Mouse (Mus musculus) testis, postnatal 14 days (tissue): ENCODE measurements around the gene Cd300e.

Experiments
- DNase-seq: peaks from one replicate; pipeline ENCODE4 v3.0.0; 2021; ENCODE audit warnings: low spot score

The Cd300e gene

DNA sequence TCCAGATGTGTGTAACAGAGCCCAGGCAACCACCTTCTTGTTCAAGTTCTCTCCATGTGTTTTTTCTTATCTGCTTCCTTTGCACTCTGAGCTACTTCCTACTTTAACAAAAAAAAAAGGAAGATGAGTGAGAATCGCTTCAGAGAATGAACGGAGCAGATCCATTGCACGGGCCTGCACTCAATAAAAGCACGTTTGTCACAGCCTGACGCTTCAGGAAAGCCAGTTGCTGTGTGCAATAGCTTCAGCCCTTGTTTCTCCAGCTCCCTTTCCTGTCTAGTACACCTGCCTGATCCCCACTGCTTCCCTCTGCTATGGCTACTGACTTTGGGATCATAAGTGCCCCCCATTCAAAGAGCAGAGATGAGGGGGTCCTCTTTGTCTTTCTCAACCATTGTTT, at the start of gene Cd300e:
Gene Cd300e (minus strand): TSS at position 101 of the 400 bp plus-strand sequence.
- no peak for DNase-seq

GRCm38 (mm10) chr11:115110271-115110670, 48.3 kb upstream of the Cd300e start:
- DNase-seq = no peak

GRCm38 (mm10) chr11:115108176-115108575, 46.2 kb upstream of the Cd300e start:
- no peak for DNase-seq

DNA sequence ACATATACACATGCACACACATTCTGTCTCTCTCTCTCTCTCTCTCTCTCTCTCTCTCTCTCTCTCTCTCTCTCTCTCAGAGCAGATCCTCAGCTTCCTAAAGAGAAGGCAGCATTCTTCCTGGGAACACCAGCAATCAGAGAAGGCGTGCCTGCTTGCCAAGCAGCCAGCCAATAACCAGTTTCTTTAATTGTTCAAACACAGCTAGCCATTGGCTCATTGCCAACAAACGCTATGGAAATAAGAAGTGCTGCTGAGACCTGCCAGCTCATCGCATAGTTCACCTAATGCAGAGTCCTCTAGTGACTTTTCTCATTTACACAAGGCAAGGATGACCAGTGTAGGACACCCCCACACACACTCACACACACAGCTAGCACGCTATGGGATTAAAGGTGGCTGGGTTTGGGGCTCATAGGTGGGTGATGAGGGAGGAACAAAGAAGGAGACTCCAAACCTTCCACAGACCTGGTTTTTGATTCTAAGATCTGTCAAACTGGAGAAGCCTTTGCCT, 45.5 kb upstream of the Cd300e start:
- no peak for DNase-seq

DNA sequence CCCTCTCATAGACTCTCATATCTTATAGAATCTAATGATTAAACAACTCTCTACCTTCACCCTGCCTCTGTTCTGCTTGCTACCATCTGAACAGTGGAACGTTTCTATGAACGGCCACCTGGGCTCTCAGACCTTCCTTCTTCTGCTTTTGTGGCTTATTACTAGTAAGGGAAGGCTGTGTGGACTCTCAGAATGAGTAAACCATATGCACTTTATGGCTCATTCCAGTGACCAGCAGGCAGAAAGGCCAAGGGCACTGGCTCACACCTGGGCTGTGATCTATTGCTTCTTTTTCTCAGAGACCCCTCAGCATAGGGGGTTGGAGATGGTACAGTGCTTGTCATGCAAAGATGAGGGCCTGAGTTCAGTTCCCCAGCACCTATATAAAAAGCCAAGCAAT, 44.7 kb upstream of the Cd300e start:
- DNase-seq = no peak

DNA sequence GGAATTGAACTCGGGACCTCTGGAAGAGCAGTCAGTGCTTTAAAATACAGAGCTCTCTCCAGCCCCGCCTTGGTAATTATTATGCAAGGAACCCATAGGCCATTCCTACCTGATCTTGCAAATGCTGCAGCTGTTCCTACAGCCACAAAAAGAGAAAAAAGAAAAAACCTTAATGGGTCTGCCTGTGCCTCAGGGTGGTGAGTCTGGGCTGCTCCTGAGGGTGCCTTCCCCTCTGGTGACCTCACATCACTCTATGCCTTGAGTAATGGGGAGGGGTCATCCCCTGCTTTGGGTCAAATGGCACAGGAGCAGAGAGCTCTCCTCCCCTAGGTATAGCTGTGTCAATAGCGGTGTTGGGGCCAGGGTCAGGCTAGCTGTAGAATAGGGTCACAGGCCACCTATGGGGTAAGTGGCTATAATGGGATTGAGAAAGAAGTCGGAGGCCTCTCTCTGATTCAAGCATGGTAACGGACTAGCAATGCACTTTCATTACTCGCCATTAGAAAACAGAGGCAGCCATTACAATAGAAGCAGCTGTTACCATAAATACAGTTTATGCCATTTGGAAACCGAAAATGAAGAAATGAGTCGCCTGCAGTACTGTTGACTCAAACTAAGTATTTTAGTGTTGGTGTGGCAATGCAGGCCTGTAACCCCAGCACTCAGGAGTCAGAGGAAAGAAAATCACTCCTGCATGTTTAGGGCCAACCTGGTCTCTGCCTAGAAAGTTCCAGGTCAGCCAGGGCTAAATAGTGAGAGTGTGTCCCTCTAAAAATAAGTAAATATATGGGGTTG, 43.0 kb upstream of the Cd300e start:
- no peak for DNase-seq

GRCm38 (mm10) chr11:115103470-115104413, 41.8 kb upstream of the Cd300e start:
- DNase-seq = peak; percentile 70

DNA sequence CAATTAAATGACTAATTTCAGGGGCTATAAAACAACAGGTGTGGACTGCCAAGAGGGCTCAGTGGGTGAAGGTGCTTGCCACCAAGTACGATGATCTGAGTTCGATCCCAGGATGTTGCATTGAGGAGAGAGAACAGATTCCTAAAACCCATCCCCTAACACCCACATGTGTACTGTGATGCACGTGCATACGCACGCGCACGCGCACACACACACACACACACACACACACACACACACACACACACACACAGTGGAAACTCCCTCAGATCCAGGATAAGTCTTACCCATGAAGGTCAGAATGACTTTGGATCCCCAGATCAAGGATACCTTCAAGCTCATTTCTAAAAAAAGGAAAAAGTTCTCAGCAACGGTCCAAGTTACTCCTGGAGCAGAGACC, 40.1 kb upstream of the Cd300e start:
- DNase-seq = no peak

- DNase-seq = peak; percentile 60
Measured at GRCm38 (mm10) chr11:115101615-115102051, 39.7 kb upstream of the Cd300e start.

GRCm38 (mm10) chr11:115100741-115101140, 38.8 kb upstream of the Cd300e start:
- DNase-seq = no peak

- DNase-seq = no peak
Measured at GRCm38 (mm10) chr11:115100032-115100621, 38.1 kb upstream of the Cd300e start.

DNA sequence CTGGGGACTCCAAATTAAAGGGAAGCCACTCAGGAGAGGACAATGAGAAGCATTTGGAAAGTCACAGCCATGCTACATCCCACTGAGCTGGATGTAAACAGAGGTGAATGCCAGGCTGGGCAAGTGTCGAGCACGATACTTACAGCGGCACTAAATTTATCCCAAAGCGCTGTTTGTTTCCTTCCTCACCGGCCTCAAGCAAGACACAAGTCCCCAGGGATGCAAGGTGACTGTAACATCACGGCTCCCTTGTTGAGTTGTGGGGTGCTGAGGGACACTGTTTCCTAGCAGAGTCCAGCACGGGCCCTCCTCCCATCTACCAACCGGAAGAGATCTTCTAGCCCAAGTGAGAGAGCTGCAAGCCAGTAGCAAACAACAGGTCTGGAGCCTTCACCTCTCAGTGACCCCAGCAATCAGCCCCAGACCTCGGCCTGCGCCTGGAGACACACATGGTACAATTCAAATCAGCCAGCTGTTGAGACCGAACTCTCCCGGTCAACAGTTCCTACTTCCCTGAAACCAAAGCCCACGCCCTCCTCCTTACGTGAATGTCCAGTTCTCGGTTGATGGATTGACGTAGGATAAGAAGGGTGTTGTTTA, 37.4 kb upstream of the Cd300e start:
- no peak for DNase-seq

DNA sequence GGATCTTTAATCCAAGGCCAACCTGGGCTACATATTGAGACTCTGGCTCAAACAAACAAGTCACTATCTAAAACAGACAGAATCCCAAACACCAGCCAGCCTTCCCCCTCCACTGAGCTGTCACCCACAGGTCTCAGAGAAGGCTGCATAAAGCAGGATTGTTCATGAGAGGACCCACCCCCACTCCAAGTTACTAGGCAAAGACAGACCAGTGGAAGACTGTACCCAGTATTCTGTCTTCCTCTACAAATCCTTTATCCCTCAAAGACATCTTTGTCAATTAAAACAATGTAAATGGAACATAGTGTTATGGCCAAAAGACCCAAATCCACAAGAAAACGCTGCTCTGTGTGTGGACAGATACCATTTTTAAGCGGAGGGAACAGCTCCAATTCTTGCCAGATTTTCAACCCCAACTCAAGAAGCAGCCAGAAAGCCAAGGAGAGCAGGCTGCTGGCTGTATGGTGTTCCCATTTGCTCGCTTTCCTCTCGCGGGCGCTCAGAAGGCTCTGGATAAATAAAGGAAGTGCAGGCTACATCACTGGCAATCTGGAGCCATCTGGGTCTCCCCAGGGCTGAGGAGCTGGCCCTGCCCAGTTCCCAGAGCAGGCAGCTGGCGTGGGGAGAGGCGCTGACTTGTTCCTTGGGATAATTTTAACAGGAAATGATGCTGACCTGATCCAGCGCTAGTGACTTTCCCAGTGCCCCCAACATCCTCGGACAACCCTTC, 36.4 kb upstream of the Cd300e start:
- no peak for DNase-seq

DNA sequence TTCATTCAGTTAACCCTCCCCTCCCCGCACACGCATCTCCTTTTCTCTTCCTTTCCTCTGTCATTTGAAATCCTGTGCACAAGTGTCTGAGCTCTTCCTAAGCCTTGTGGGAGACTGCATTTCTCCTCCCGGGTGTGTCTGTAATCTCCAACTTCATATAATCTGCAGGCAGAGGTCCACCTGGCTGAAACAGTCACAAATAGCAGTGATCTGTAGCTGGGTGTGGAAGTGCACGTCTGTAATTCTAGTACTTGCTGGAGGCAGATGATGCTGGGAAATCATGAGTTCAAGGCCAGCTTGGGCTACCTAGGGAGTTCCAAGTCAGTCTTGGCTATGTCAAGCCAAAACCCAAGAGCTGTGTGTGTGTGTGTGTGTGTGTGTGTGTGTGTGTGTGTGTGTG, 30.2 kb upstream of the Cd300e start:
- no peak for DNase-seq

- DNase-seq = peak; percentile 21
Measured at GRCm38 (mm10) chr11:115091362-115091901, 29.5 kb upstream of the Cd300e start, which contains the start of gene Rab37. Gene Rab37 (plus strand): TSS chr11:115091431.

GRCm38 (mm10) chr11:115089853-115090252, 27.9 kb upstream of the Cd300e start:
- DNase-seq = peak; percentile 33

GRCm38 (mm10) chr11:115086213-115086612, 24.2 kb upstream of the Cd300e start:
- DNase-seq = no peak

DNA sequence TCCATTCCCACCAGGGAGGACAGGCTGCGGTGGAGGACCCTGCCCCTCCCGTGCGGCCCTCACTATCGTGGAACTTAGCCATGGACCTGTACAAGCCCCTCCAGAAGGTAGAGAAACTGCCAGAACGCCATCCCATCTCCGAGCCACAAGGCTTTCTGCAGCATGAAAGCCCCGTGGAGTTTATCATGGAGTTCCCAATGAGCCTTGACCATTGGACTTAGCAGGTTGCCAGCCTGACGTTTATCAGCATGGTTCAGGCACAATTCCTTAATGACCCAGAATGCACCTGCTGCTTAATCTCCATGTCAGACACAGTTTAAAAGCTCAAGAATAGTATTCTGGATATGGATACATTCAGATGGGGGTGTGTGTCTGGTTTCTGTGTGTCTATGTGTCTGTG, 23.1 kb upstream of the Cd300e start:
- DNase-seq = no peak

DNA sequence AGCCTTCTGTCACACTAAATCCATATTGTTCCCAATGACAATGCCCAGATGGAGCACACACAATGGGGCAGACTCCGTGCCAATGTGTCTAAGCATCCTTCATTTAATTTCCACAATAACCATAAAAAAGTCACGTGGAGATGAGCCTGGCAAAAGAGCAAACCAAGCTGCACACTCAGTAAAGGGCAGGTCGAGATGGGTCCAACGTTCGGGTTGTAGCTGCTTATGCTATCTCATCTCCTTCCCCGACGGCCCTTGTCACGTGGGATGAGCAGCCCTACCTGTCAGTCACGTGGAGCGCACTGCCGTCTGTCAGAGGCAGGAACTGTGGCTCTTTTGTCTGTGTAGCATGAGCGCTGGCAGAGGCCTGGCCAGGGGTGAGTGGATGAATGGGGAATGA, 22.6 kb upstream of the Cd300e start:
- DNase-seq = no peak

GRCm38 (mm10) chr11:115083376-115084139, 21.6 kb upstream of the Cd300e start:
- DNase-seq = peak; percentile 65
